Mouse (Mus musculus) heart, adult 10 weeks (tissue): ENCODE measurements around the gene Nrarp. TPM values are rescaled to one million over a fixed set of nuclear protein-coding genes. Genes with fewer than 3 reads are reported as not detected.

Experiments
- polyA plus RNA-seq: library from polyadenylated mRNA; stranded (reverse); fragments of 350-450 nt; fragmentation: Illumina TruSeq; extraction: RNeasy Lipid Tissue Mini Kit (QIAGEN cat#74804); gene quantifications from one replicate; pipeline ENCODE4 v1.2.3, GENCODE M21; 2014; ENCODE audit warnings: low read depth, low replicate concordance

The Nrarp gene
- 9.5 TPM for polyA plus RNA-seq

DNA sequence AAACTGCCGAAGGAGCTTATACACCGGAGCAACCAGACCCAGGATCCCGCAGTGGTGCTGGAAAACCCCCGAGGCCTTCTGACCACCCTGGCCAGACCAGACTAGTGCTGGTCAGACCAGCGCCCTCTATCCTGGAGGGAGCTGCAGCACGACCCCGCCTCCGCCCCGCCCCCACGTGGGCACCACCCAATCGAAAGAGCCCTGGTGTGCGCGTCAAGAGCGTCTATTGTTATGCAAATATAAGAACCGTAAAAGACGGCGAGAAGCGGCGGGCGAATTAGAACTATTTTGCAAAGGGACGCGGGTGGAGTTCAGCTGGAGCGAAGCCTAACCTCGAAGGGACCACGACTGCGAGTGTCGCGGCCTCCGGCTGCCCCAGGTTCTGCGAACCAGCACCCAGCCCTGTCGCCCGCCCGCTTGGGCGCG, at the start of gene Nrarp:
Nrarp (plus strand) TSS at position 281 of the 426 bp plus-strand sequence.

DNA sequence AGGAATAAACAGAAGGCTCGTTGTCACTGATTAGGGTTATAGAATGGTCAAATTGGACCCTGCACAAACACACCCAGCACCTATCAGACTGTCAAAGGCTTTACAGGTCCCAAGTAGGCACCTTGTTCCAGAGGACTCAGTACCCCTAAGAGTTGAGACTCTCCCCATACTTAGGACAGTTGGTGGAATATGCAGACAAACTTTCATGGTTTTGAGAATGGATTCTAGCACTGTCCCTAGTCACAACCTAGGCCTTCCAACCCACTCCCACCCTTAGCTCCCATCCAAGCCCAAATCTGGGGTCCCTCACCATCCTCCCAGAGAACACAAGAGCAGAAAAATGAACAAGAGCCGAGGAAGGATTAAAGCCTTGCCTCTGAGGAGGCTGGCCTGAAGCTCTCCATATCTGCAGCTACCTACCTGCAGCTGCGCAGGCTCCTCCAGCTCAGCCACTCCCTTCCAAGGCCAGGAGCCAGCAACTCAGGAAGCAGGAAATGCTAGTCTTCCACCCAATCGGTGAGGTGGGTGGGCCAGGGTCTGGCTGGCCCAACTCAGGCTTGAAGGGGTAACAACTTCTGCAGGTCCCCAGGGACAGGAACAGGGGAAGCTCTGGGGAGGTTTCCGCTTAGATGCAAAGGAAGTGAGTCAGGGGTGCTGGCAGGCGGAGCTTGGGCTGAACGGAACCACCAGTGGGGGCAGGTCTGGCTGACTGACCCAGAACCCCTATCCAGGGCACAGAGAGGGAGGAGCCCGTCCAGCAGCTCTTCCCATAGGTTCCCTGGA, 15.8 kb downstream of the Nrarp start, which contains the start of gene Tor4a:
Tor4a (minus strand) TSS at position 715 of the 783 bp plus-strand sequence.

DNA sequence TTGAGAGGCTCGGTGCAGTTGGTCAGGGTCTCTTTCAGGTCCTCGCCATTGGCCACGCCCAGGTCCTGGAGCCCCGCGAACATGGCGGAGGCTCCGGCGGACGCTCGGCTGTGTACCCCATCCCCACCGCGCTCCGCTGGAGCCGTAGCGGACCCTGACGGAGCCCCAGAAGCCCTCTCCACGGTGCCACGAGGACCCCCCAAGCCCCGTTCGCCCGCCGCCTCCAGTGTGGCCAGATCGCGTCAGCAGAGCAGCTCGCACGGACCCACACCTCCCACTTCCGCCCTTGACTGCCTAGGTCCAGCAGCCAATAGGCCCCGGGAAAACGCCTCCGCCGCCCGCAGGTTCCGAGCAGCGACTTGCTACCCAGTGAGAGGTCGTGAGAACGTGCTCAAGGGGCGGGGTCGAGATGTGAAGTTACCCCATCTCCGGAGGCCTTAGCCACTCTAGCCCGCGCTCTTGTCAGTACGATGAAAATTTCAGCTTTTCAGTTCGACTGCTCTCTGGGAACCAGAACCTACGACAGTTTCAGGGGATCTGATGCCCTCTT, 30.6 kb downstream of the Nrarp start, which contains the start of gene Nelfb:
Nelfb (minus strand) TSS at position 369 of the 550 bp plus-strand sequence.

GRCm38 (mm10) chr2:25214444-25214843, 33.9 kb downstream of the Nrarp start, which contains the start of gene Stpg3:
Gene Stpg3 (minus strand): TSS chr2:25214637.

DNA sequence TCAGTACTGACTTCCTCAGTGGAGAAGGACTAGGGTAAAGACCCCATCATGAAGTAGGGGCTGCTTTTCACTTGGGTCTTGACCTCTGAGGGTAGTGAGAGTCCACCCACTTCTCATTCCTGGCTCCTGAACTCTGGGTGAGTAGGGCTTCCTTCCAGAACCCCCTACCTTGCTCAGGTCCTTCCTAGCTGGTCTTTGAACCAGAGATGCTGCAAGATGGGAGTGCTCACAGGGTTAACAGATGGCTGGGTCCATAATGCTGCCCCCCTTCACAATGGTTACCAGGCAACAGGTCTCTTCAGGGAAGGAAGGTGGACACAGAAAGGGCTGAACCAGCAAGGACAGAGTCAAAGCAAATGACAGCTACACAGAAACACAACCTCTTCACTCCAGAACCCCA, 37.9 kb downstream of the Nrarp start, which contains the start of gene Fam166a:
Fam166a (plus strand) TSS at position 301 of the 400 bp plus-strand sequence.

GRCm38 (mm10) chr2:25224492-25224765, 43.9 kb downstream of the Nrarp start, which contains the start of gene Tubb4b:
Gene Tubb4b (minus strand): TSS chr2:25224702.

Other genes starting within 250 kb of the Nrarp start
- gene Arrdc1, start 245.5 kb upstream of the Nrarp start, polyA plus RNA-seq = 9.0 TPM
- 15.5 TPM for gene Zmynd19, start 231.0 kb upstream of the Nrarp start, polyA plus RNA-seq
- 9.7 TPM for gene Dph7, start 218.4 kb upstream of the Nrarp start, polyA plus RNA-seq
- gene Mrpl41, start 205.7 kb upstream of the Nrarp start, polyA plus RNA-seq = 116 TPM
- gene Pnpla7, start 204.7 kb upstream of the Nrarp start, polyA plus RNA-seq = 21.6 TPM
- gene Nsmf, start 126.4 kb upstream of the Nrarp start, polyA plus RNA-seq = 27.4 TPM
- gene Entpd8, start 100.5 kb upstream of the Nrarp start, polyA plus RNA-seq = not detected
- gene Noxa1, start 85.6 kb upstream of the Nrarp start, polyA plus RNA-seq = not detected
- 4.8 TPM for gene Tor4a, start 16.1 kb downstream of the Nrarp start, polyA plus RNA-seq
- 34.5 TPM for gene Nelfb, start 30.7 kb downstream of the Nrarp start, polyA plus RNA-seq
- gene Stpg3, start 33.9 kb downstream of the Nrarp start, polyA plus RNA-seq = not detected
- gene Fam166a, start 38.0 kb downstream of the Nrarp start, polyA plus RNA-seq = not detected
- 275 TPM for gene Tubb4b, start 43.9 kb downstream of the Nrarp start, polyA plus RNA-seq
- not detected for gene Slc34a3, start 53.6 kb downstream of the Nrarp start, polyA plus RNA-seq
- not detected for gene Rnf224, start 56.0 kb downstream of the Nrarp start, polyA plus RNA-seq
- not detected for gene Rnf208, start 61.5 kb downstream of the Nrarp start, polyA plus RNA-seq
- gene Cysrt1, start 61.7 kb downstream of the Nrarp start, polyA plus RNA-seq = not detected
- gene AL732309.1, start 66.1 kb downstream of the Nrarp start, polyA plus RNA-seq = 6.4 TPM
- gene Tmem203, start 74.7 kb downstream of the Nrarp start, polyA plus RNA-seq = 9.8 TPM
- 3.3 TPM for gene Tprn, start 81.9 kb downstream of the Nrarp start, polyA plus RNA-seq
- gene Ssna1, start 91.7 kb downstream of the Nrarp start, polyA plus RNA-seq = 49.1 TPM
- 42.7 TPM for gene Anapc2, start 91.7 kb downstream of the Nrarp start, polyA plus RNA-seq
- not detected for gene Tmem210, start 107.4 kb downstream of the Nrarp start, polyA plus RNA-seq
- not detected for gene Lrrc26, start 109.2 kb downstream of the Nrarp start, polyA plus RNA-seq
- not detected for gene Grin1, start 138.4 kb downstream of the Nrarp start, polyA plus RNA-seq
- 21.4 TPM for gene Man1b1, start 151.6 kb downstream of the Nrarp start, polyA plus RNA-seq
- gene Dpp7, start 175.6 kb downstream of the Nrarp start, polyA plus RNA-seq = 6.7 TPM
- 8.8 TPM for gene Uap1l1, start 184.9 kb downstream of the Nrarp start, polyA plus RNA-seq
- gene Sapcd2, start 191.6 kb downstream of the Nrarp start, polyA plus RNA-seq = not detected
- 16.2 TPM for gene Entpd2, start 215.1 kb downstream of the Nrarp start, polyA plus RNA-seq
- gene Npdc1, start 218.6 kb downstream of the Nrarp start, polyA plus RNA-seq = 36.7 TPM
- gene Fut7, start 242.5 kb downstream of the Nrarp start, polyA plus RNA-seq = not detected
- gene Abca2, start 247.9 kb downstream of the Nrarp start, polyA plus RNA-seq = 33.3 TPM